10 mouse cellular contexts compared by ENCODE assay signal in genomic region chr17:7600555-7600954, GRCm38 (mm10).
A peak's percentile ranks its signal among the peaks of the same experiment; 100 is the strongest.
DNase-seq lines count a peak whose midpoint lies in the region; ATAC-seq and TF ChIP-seq lines count a peak whose summit lies in the region.
"Had no signal": no experiment of that assay in that cellular context is flagged by ENCODE, and none has a peak within 500 bp of the region (broad histone marks: within the 10 kb centered on the region; RNA-seq: fewer than 3 reads in every experiment).

No protein-coding gene starts in this region.

- no peaks in the 10 kb centered on the region for H3K4me1 ChIP-seq in midbrain, postnatal 0 days (ENCODE audit: insufficient read depth, low read length)
- H3K4me1 ChIP-seq in midbrain, embryonic 16.5 days (ENCODE audit: control insufficient read depth, insufficient read depth, low read length) = no peaks in the 10 kb centered on the region
- H3K4me1 ChIP-seq in stomach, embryonic 16.5 days (ENCODE audit: control insufficient read depth, insufficient read depth, low read length) = peaks cover 5% of the 10 kb centered on the region; the same call in 1 of the 2 replicates
- H3K4me1 ChIP-seq in forebrain, embryonic 10.5 days = peaks cover 5% of the 10 kb centered on the region; the same call in 1 of the 2 replicates

- no peak overlapping the region for H3K4me2 ChIP-seq in midbrain, postnatal 0 days (ENCODE audit: low read depth, low read length, poor library complexity, severe bottlenecking)
- no peak overlapping the region for H3K4me2 ChIP-seq in midbrain, embryonic 16.5 days (ENCODE audit: low read length)
- no peak overlapping the region for H3K4me2 ChIP-seq in stomach, embryonic 16.5 days (ENCODE audit: low read depth, low read length)
- H3K4me2 ChIP-seq: heart, embryonic 13.5 days had no signal

- no peak overlapping the region for H3K27ac ChIP-seq in midbrain, postnatal 0 days (ENCODE audit: low read depth, low read length)
- H3K27ac ChIP-seq in midbrain, embryonic 16.5 days (ENCODE audit: low read length) = no peak overlapping the region
- no peak overlapping the region for H3K27ac ChIP-seq in stomach, embryonic 16.5 days (ENCODE audit: low read length)
- no peak overlapping the region for H3K27ac ChIP-seq in forebrain, embryonic 10.5 days

- peak; percentile 34 for DNase-seq in midbrain, postnatal 0 days (ENCODE audit: low spot score)
- DNase-seq in gastrocnemius, adult 8-10 months (ENCODE audit: low spot score in 2 of 2) = peak; percentile 67 to 79
- DNase-seq in heart, postnatal 36 days = peak; percentile 71 to 73
- no peak for DNase-seq in forebrain, embryonic 10.5 days (ENCODE audit: extremely low spot score, low spot score)
- DNase-seq in spleen, adult 12 weeks (ENCODE audit: low spot score) = no peak
- DNase-seq: spleen, adult 18-20 months had no signal

- no peak for TF ChIP-seq CTCF in midbrain, postnatal 0 days (IDR thresholded peaks at IDR 0.05)

- 67% methylated on average over 2 of the region's 2 CpGs for WGBS in midbrain, postnatal 0 days
- WGBS in midbrain, embryonic 16.5 days = 83% methylated on average over 2 of the region's 2 CpGs
- WGBS in stomach, embryonic 16.5 days = 28% methylated on average over 2 of the region's 2 CpGs
- 79% methylated on average over 2 of the region's 2 CpGs for WGBS in forebrain, embryonic 10.5 days

- no peaks in the 10 kb centered on the region for H3K27me3 ChIP-seq in midbrain, postnatal 0 days (ENCODE audit: insufficient read depth, low read length)
- no peaks in the 10 kb centered on the region for H3K27me3 ChIP-seq in midbrain, embryonic 16.5 days (ENCODE audit: control insufficient read depth, insufficient read depth, low read depth, low read length)
- no peaks in the 10 kb centered on the region for H3K27me3 ChIP-seq in stomach, embryonic 16.5 days (ENCODE audit: control insufficient read depth, insufficient read depth, low read length)
- H3K27me3 ChIP-seq in forebrain, embryonic 10.5 days (ENCODE audit: poor library complexity, severe bottlenecking) = no peaks in the 10 kb centered on the region
- H3K27me3 ChIP-seq: heart, embryonic 13.5 days; Patski had no signal

- no peaks in the 10 kb centered on the region for H3K36me3 ChIP-seq in midbrain, postnatal 0 days (ENCODE audit: insufficient read depth, low read length)
- no peaks in the 10 kb centered on the region for H3K36me3 ChIP-seq in midbrain, embryonic 16.5 days (ENCODE audit: control insufficient read depth, insufficient read depth, low read length)
- no peaks in the 10 kb centered on the region for H3K36me3 ChIP-seq in stomach, embryonic 16.5 days (ENCODE audit: control insufficient read depth, insufficient read depth, low read length)
- no peaks in the 10 kb centered on the region for H3K36me3 ChIP-seq in forebrain, embryonic 10.5 days (replicated peaks)
- H3K36me3 ChIP-seq: heart, embryonic 13.5 days had no signal

- intact Hi-C loops in heart, postnatal 36 days (cut with DNase I) = no loop called here

- no peak overlapping the region for H3K4me3 ChIP-seq in midbrain, postnatal 0 days (ENCODE audit: low read depth, low read length)
- no peak overlapping the region for H3K4me3 ChIP-seq in midbrain, embryonic 16.5 days (ENCODE audit: low read depth, low read length)
- H3K4me3 ChIP-seq in stomach, embryonic 16.5 days (replicated peaks; ENCODE audit: low read length) = no peak overlapping the region
- H3K4me3 ChIP-seq in forebrain, embryonic 10.5 days = no peak overlapping the region
- H3K4me3 ChIP-seq: heart, embryonic 13.5 days had no signal

- ATAC-seq in midbrain, postnatal 0 days (ENCODE audit: low FRiP score) = no peak
- no peak for ATAC-seq in midbrain, embryonic 16.5 days
- peak; percentile 44; the same call in 1 of the 2 replicates for ATAC-seq in stomach, embryonic 16.5 days (ENCODE audit: insufficient read depth, low FRiP score)
- ATAC-seq: Patski had no signal

- no peak overlapping the region for H3K9ac ChIP-seq in midbrain, postnatal 0 days (replicated peaks; ENCODE audit: low read length, poor library complexity, severe bottlenecking)
- no peak overlapping the region for H3K9ac ChIP-seq in midbrain, embryonic 16.5 days (ENCODE audit: low read depth, low read length)
- no peak overlapping the region for H3K9ac ChIP-seq in stomach, embryonic 16.5 days (ENCODE audit: low read length)
- H3K9ac ChIP-seq: heart, embryonic 13.5 days had no signal

- H3K9me3 ChIP-seq in midbrain, postnatal 0 days (ENCODE audit: low read length) = no peaks in the 10 kb centered on the region
- no peaks in the 10 kb centered on the region for H3K9me3 ChIP-seq in midbrain, embryonic 16.5 days (replicated peaks; ENCODE audit: control insufficient read depth, low read length, poor library complexity, severe bottlenecking)
- 0 out of 2 replicates have a peak, but pooled peaks cover 2% of the 10 kb centered on the region for H3K9me3 ChIP-seq in stomach, embryonic 16.5 days (replicated peaks; ENCODE audit: control insufficient read depth, low read length)
- H3K9me3 ChIP-seq in forebrain, embryonic 10.5 days = no peaks in the 10 kb centered on the region

Comparison
In these comparisons a context has a peak if more than half of its experiments do, and no peak if none do; other contexts are left out.
1. DNase-seq: peak in midbrain, postnatal 0 days (single experiment), gastrocnemius, adult 8-10 months (2 of 2) and heart, postnatal 36 days (2 of 2); none in forebrain, embryonic 10.5 days (single experiment) and spleen, adult 12 weeks (single experiment).